Mouse (Mus musculus) brain, embryonic 18.5 days (tissue): ENCODE results near the gene Kcnj6.
"Not testable (repeated sequence)": the region's sequence is repeated elsewhere in the genome, so short reads cannot be mapped to it uniquely, and the experiment has no call there.

Experiments used
- DNase-seq: peaks from one replicate; pipeline ENCODE4 v3.0.0-alpha.2; 2012; ENCODE audit warnings: low read depth, low spot score

The Kcnj6 gene

GRCm38 (mm10) chr16:94850393-94850792, 147.1 kb downstream of the Kcnj6 start:
- no peak for DNase-seq

- DNase-seq: no peak
Measured at GRCm38 (mm10) chr16:94845996-94846395, 151.5 kb downstream of the Kcnj6 start.

- DNase-seq: no peak
Measured at GRCm38 (mm10) chr16:94844769-94845168, 152.7 kb downstream of the Kcnj6 start.

- DNase-seq: no peak
Measured at GRCm38 (mm10) chr16:94839398-94839797, 158.1 kb downstream of the Kcnj6 start.

- no peak for DNase-seq
Measured at GRCm38 (mm10) chr16:94837881-94838280, 159.6 kb downstream of the Kcnj6 start.

GRCm38 (mm10) chr16:94834502-94834901, 163.0 kb downstream of the Kcnj6 start:
- no peak for DNase-seq

GRCm38 (mm10) chr16:94828166-94828565, 169.3 kb downstream of the Kcnj6 start:
- no peak for DNase-seq

GRCm38 (mm10) chr16:94827092-94827585, 170.4 kb downstream of the Kcnj6 start:
- DNase-seq: no peak

GRCm38 (mm10) chr16:94825274-94825673, 172.2 kb downstream of the Kcnj6 start:
- DNase-seq: no peak

GRCm38 (mm10) chr16:94822611-94823010, 174.9 kb downstream of the Kcnj6 start:
- DNase-seq: no peak

GRCm38 (mm10) chr16:94821610-94822009, 175.9 kb downstream of the Kcnj6 start:
- no peak for DNase-seq

- DNase-seq: no peak
Measured at GRCm38 (mm10) chr16:94816391-94816790, 181.1 kb downstream of the Kcnj6 start.

- no peak for DNase-seq
Measured at GRCm38 (mm10) chr16:94815891-94816290, 181.6 kb downstream of the Kcnj6 start.

GRCm38 (mm10) chr16:94809286-94809685, 188.2 kb downstream of the Kcnj6 start:
- DNase-seq: not testable (repeated sequence)

- no peak for DNase-seq
Measured at GRCm38 (mm10) chr16:94798241-94798640, 199.3 kb downstream of the Kcnj6 start.

- no peak for DNase-seq
Measured at GRCm38 (mm10) chr16:94797366-94797765, 200.1 kb downstream of the Kcnj6 start.

GRCm38 (mm10) chr16:94793041-94793440, 204.5 kb downstream of the Kcnj6 start:
- no peak for DNase-seq

GRCm38 (mm10) chr16:94789958-94790357, 207.5 kb downstream of the Kcnj6 start:
- DNase-seq: no peak

- DNase-seq: no peak
Measured at GRCm38 (mm10) chr16:94788716-94789115, 208.8 kb downstream of the Kcnj6 start.

GRCm38 (mm10) chr16:94788165-94788564, 209.3 kb downstream of the Kcnj6 start:
- DNase-seq: no peak

- no peak for DNase-seq
Measured at GRCm38 (mm10) chr16:94785873-94786272, 211.6 kb downstream of the Kcnj6 start.

GRCm38 (mm10) chr16:94783696-94784095, 213.8 kb downstream of the Kcnj6 start:
- no peak for DNase-seq

- no peak for DNase-seq
Measured at GRCm38 (mm10) chr16:94782110-94782946, 215.2 kb downstream of the Kcnj6 start.
